Comparison of ENCODE assay signal across 25 mouse cellular contexts in genomic region chr4:129479863-129480262, GRCm38 (mm10). TPM values are rescaled to one million over a fixed set of nuclear protein-coding genes. Genes with fewer than 3 reads are reported as not detected.
A peak's percentile ranks its signal among the peaks of the same experiment; 100 is the strongest.
DNase-seq lines count a peak whose midpoint lies in the region; ATAC-seq and TF ChIP-seq lines count a peak whose summit lies in the region.
"Had no signal": no experiment of that assay in that cellular context is flagged by ENCODE, and none has a peak within 500 bp of the region (broad histone marks: within the 10 kb centered on the region; RNA-seq: fewer than 3 reads in every experiment).

No protein-coding gene starts in this region.

- H3K27me3 ChIP-seq in liver, adult 2 months (ENCODE audit: control insufficient read depth, insufficient read depth, low read length), result no peaks in the 10 kb centered on the region
- H3K27me3 ChIP-seq in liver, embryonic 11.5 days (replicated peaks; ENCODE audit: control insufficient read depth, insufficient read depth, low read length), result no peaks in the 10 kb centered on the region
- H3K27me3 ChIP-seq in midbrain, embryonic 11.5 days (ENCODE audit: control insufficient read depth, insufficient read depth, low read length), result no peaks in the 10 kb centered on the region
- no peaks in the 10 kb centered on the region for H3K27me3 ChIP-seq in midbrain, embryonic 15.5 days (replicated peaks)
- H3K27me3 ChIP-seq: embryonic facial prominence, embryonic 12.5 days; forebrain, embryonic 13.5 days; forebrain, embryonic 15.5 days had no signal

- H3K4me3 ChIP-seq in liver, adult 2 months (ENCODE audit: insufficient read depth, low read depth, low read length), result no peak overlapping the region
- no peak overlapping the region for H3K4me3 ChIP-seq in liver, embryonic 11.5 days (ENCODE audit: low read depth, low read length)
- no peak overlapping the region for H3K4me3 ChIP-seq in midbrain, embryonic 11.5 days (ENCODE audit: low read depth, low read length)
- no peak overlapping the region for H3K4me3 ChIP-seq in midbrain, embryonic 15.5 days
- H3K4me3 ChIP-seq: embryonic facial prominence, embryonic 10.5 days; embryonic facial prominence, embryonic 12.5 days; forebrain, embryonic 13.5 days; forebrain, embryonic 15.5 days had no signal

- H3K79me2 ChIP-seq in liver, adult 2 months (ENCODE audit: control insufficient read depth, insufficient read depth, low read length), result no peaks in the 10 kb centered on the region

- peak; percentile 62 for DNase-seq in liver, adult 2 months (ENCODE audit: extremely low read depth, low read depth, low spot score)
- DNase-seq in liver, embryonic 11.5 days (ENCODE audit: low spot score), result no peak
- DNase-seq in midbrain, embryonic 11.5 days (ENCODE audit: low spot score, missing footprints), result peak; percentile 28
- DNase-seq in left cerebral cortex, postnatal 4 days, result no peak
- DNase-seq: adrenal gland, adult 8-10 months; adrenal gland, postnatal 14 days; adrenal gland, postnatal 36 days; cerebellum, adult 11-12 months; cerebellum, adult 2 months; cerebellum, adult 9-10 months; cerebellum, postnatal 10 days; cerebellum, postnatal 25 days; forebrain, postnatal 0 days had no signal

- H3K27ac ChIP-seq in liver, adult 2 months (replicated peaks; ENCODE audit: insufficient read depth, low read depth, low read length), result no peak overlapping the region
- H3K27ac ChIP-seq in liver, embryonic 11.5 days (ENCODE audit: low read depth, low read length), result no peak overlapping the region
- H3K27ac ChIP-seq in midbrain, embryonic 11.5 days (ENCODE audit: low read depth, low read length), result no peak overlapping the region
- no peak overlapping the region for H3K27ac ChIP-seq in midbrain, embryonic 15.5 days
- H3K27ac ChIP-seq: embryonic facial prominence, embryonic 10.5 days; embryonic facial prominence, embryonic 12.5 days; forebrain, embryonic 13.5 days; forebrain, embryonic 15.5 days had no signal

- H3K9ac ChIP-seq in liver, adult 2 months (ENCODE audit: low read depth, low read length), result no peak overlapping the region
- no peak overlapping the region for H3K9ac ChIP-seq in liver, embryonic 11.5 days (ENCODE audit: low read depth, low read length)
- no peak overlapping the region for H3K9ac ChIP-seq in midbrain, embryonic 11.5 days (ENCODE audit: low read length)
- no peak overlapping the region for H3K9ac ChIP-seq in midbrain, embryonic 15.5 days
- H3K9ac ChIP-seq: embryonic facial prominence, embryonic 12.5 days; forebrain, embryonic 13.5 days; forebrain, embryonic 15.5 days; forebrain, postnatal 0 days had no signal

- TF ChIP-seq CTCF in liver, adult 2 months (IDR thresholded peaks at IDR 0.05; ENCODE audit: low read depth, low read length), result no peak

- peaks cover 21% of the 10 kb centered on the region for H3K36me3 ChIP-seq in liver, adult 2 months (ENCODE audit: control insufficient read depth, insufficient read depth, low read length)
- peaks cover 41% of the 10 kb centered on the region for H3K36me3 ChIP-seq in liver, embryonic 11.5 days (ENCODE audit: control insufficient read depth, insufficient read depth, low read length)
- H3K36me3 ChIP-seq in midbrain, embryonic 11.5 days (ENCODE audit: control insufficient read depth, insufficient read depth, low read length), result peaks cover 5% of the 10 kb centered on the region; the same call in 1 of the 2 replicates
- peaks cover 42% of the 10 kb centered on the region for H3K36me3 ChIP-seq in midbrain, embryonic 15.5 days (replicated peaks)

- H3K4me2 ChIP-seq in liver, embryonic 11.5 days, result no peak overlapping the region
- no peak overlapping the region for H3K4me2 ChIP-seq in midbrain, embryonic 11.5 days
- no peak overlapping the region for H3K4me2 ChIP-seq in midbrain, embryonic 15.5 days
- H3K4me2 ChIP-seq: embryonic facial prominence, embryonic 12.5 days; forebrain, embryonic 13.5 days; forebrain, embryonic 15.5 days had no signal

- peaks cover 2% of the 10 kb centered on the region; the same call in 1 of the 2 replicates for H3K4me1 ChIP-seq in liver, adult 2 months (ENCODE audit: control insufficient read depth, insufficient read depth, low read length)
- H3K4me1 ChIP-seq in liver, embryonic 11.5 days (replicated peaks; ENCODE audit: control insufficient read depth, insufficient read depth, low read length), result no peaks in the 10 kb centered on the region; the same call in 1 of the 2 replicates
- H3K4me1 ChIP-seq in midbrain, embryonic 11.5 days (ENCODE audit: control insufficient read depth, insufficient read depth, low read length), result no peaks in the 10 kb centered on the region
- H3K4me1 ChIP-seq in midbrain, embryonic 15.5 days, result no peaks in the 10 kb centered on the region
- H3K4me1 ChIP-seq: embryonic facial prominence, embryonic 12.5 days; forebrain, embryonic 13.5 days; forebrain, embryonic 15.5 days had no signal

- intact Hi-C loops in left cerebral cortex, postnatal 4 days (cut with DNase I), result no loop called here

- no peak for TF ChIP-seq POLR2A in liver, adult 2 months (IDR thresholded peaks at IDR 0.05; ENCODE audit: extremely low read depth, insufficient read depth, low read length)

- ATAC-seq in liver, embryonic 11.5 days (replicated peaks; ENCODE audit: low FRiP score), result no peak
- no peak for ATAC-seq in midbrain, embryonic 11.5 days (ENCODE audit: low FRiP score)
- ATAC-seq in midbrain, embryonic 15.5 days (replicated peaks), result no peak
- ATAC-seq: activated CD4-positive, CD25-positive, alpha-beta regulatory T cell, adult 4 months; forebrain, embryonic 13.5 days; forebrain, embryonic 15.5 days; forebrain, postnatal 0 days had no signal

- H3K9me3 ChIP-seq in liver, embryonic 11.5 days (ENCODE audit: control insufficient read depth, low read length), result no peaks in the 10 kb centered on the region
- H3K9me3 ChIP-seq in midbrain, embryonic 11.5 days (ENCODE audit: control insufficient read depth, low read length), result no peaks in the 10 kb centered on the region
- H3K9me3 ChIP-seq in midbrain, embryonic 15.5 days, result no peaks in the 10 kb centered on the region
- H3K9me3 ChIP-seq: embryonic facial prominence, embryonic 10.5 days; embryonic facial prominence, embryonic 12.5 days; forebrain, embryonic 13.5 days; forebrain, embryonic 15.5 days had no signal

- 64% methylated on average over 3 of the region's 3 CpGs for WGBS in liver, adult 2 months
- WGBS in liver, embryonic 11.5 days, result 92% methylated on average over 3 of the region's 3 CpGs
- 95% methylated on average over 3 of the region's 3 CpGs for WGBS in midbrain, embryonic 11.5 days
- 91% methylated on average over 3 of the region's 3 CpGs for WGBS in midbrain, embryonic 15.5 days

RNA-seq across cellular contexts. Expression of gene Tssk3, which starts 11.0 kb away (rescaled TPM):
- total RNA-seq in liver, adult 2 months (2014; rRNA removed), result not detected in 2 replicates
- polyA plus RNA-seq in liver, adult 2 months (2012; rRNA removed), result not detected in 2 replicates
- polyA plus RNA-seq in liver, embryonic 11.5 days (2014; fragmentation: Nextera tagmentation; extraction: Ambion mirVana), result not detected in 2 replicates
- not detected in 2 replicates for polyA plus RNA-seq in midbrain, embryonic 11.5 days (2014; fragmentation: Nextera tagmentation; extraction: Ambion mirVana)
- polyA plus RNA-seq in midbrain, embryonic 15.5 days (2015; fragmentation: Nextera tagmentation; extraction: Ambion mirVana), result 0.49 and 0.52 TPM in 2 replicates
- total RNA-seq in left cerebral cortex, postnatal 4 days (2021), result 1 to 10 TPM; 1.0 TPM
- total RNA-seq: adrenal gland, adult 18-20 months; adrenal gland, adult 8-10 months; adrenal gland, postnatal 14 days; adrenal gland, postnatal 36 days; ES-E14; MEL had no signal
- polyA plus RNA-seq: activated CD4-positive, CD25-positive, alpha-beta regulatory T cell, adult 4 months; C2C12; embryonic facial prominence, embryonic 10.5 days; embryonic facial prominence, embryonic 12.5 days; embryonic facial prominence, embryonic 14.5 days; forebrain, embryonic 11.5 days; forebrain, embryonic 13.5 days had no signal

RNA-seq across cellular contexts. Expression of gene Fam229a, which starts 11.1 kb away (rescaled TPM):
- total RNA-seq in liver, adult 2 months (2014; rRNA removed), result not detected in 2 replicates
- polyA plus RNA-seq in liver, adult 2 months (2012; rRNA removed), result 0.38 TPM in 1 of 2 replicates, not detected in the other
- polyA plus RNA-seq in liver, embryonic 11.5 days (2014; fragmentation: Nextera tagmentation; extraction: Ambion mirVana), result not detected in 2 replicates
- polyA plus RNA-seq in midbrain, embryonic 11.5 days (2014; fragmentation: Nextera tagmentation; extraction: Ambion mirVana), result not detected in 2 replicates
- 0.56 TPM in 1 of 2 replicates, not detected in the other for polyA plus RNA-seq in midbrain, embryonic 15.5 days (2015; fragmentation: Nextera tagmentation; extraction: Ambion mirVana)
- not detected for total RNA-seq in left cerebral cortex, postnatal 4 days (2021)
- total RNA-seq: adrenal gland, adult 18-20 months; adrenal gland, postnatal 14 days; adrenal gland, postnatal 36 days; ES-E14; MEL had no signal
- polyA plus RNA-seq: activated CD4-positive, CD25-positive, alpha-beta regulatory T cell, adult 4 months; C2C12; embryonic facial prominence, embryonic 10.5 days; embryonic facial prominence, embryonic 14.5 days; forebrain, embryonic 11.5 days; forebrain, embryonic 13.5 days; forebrain, embryonic 15.5 days had no signal

RNA-seq across cellular contexts. Expression of gene Bsdc1, which starts 18.5 kb away (rescaled TPM):
- 22.1 and 26.6 TPM in 2 replicates for total RNA-seq in liver, adult 2 months (2014; rRNA removed)
- 14.5 and 19.3 TPM in 2 replicates for polyA plus RNA-seq in liver, adult 2 months (2012; rRNA removed)
- 21.6 and 22.5 TPM in 2 replicates for polyA plus RNA-seq in liver, embryonic 11.5 days (2014; fragmentation: Nextera tagmentation; extraction: Ambion mirVana)
- polyA plus RNA-seq in midbrain, embryonic 11.5 days (2014; fragmentation: Nextera tagmentation; extraction: Ambion mirVana), result 23.3 and 23.7 TPM in 2 replicates
- 38.6 and 39.9 TPM in 2 replicates for polyA plus RNA-seq in midbrain, embryonic 15.5 days (2015; fragmentation: Nextera tagmentation; extraction: Ambion mirVana)
- 10 to 100 TPM; 38.5 to 40.7 TPM for total RNA-seq in left cerebral cortex, postnatal 4 days (2021)

RNA-seq across cellular contexts. Expression of gene Marcksl1, which starts 33.5 kb away (rescaled TPM):
- total RNA-seq in liver, adult 2 months (2014; rRNA removed), result 5.3 and 9.9 TPM in 2 replicates
- polyA plus RNA-seq in liver, adult 2 months (2012; rRNA removed), result 7.7 and 11.1 TPM in 2 replicates
- 388 and 395 TPM in 2 replicates for polyA plus RNA-seq in liver, embryonic 11.5 days (2014; fragmentation: Nextera tagmentation; extraction: Ambion mirVana)
- 1,816 and 1,974 TPM in 2 replicates for polyA plus RNA-seq in midbrain, embryonic 11.5 days (2014; fragmentation: Nextera tagmentation; extraction: Ambion mirVana)
- 1,751 and 1,836 TPM in 2 replicates for polyA plus RNA-seq in midbrain, embryonic 15.5 days (2015; fragmentation: Nextera tagmentation; extraction: Ambion mirVana)
- 1,000 to 10,000 TPM; 1,277 to 1,311 TPM for total RNA-seq in left cerebral cortex, postnatal 4 days (2021)

RNA-seq across cellular contexts. Expression of gene Zbtb8b, which starts 39.2 kb away (rescaled TPM):
- 0.07 TPM in 1 of 2 replicates, not detected in the other for total RNA-seq in liver, adult 2 months (2014; rRNA removed)
- polyA plus RNA-seq in liver, adult 2 months (2012; rRNA removed), result 0.04 TPM in 1 of 2 replicates, not detected in the other
- polyA plus RNA-seq in liver, embryonic 11.5 days (2014; fragmentation: Nextera tagmentation; extraction: Ambion mirVana), result 2.4 and 2.8 TPM in 2 replicates
- polyA plus RNA-seq in midbrain, embryonic 11.5 days (2014; fragmentation: Nextera tagmentation; extraction: Ambion mirVana), result 2.0 and 2.4 TPM in 2 replicates
- 19.0 and 19.8 TPM in 2 replicates for polyA plus RNA-seq in midbrain, embryonic 15.5 days (2015; fragmentation: Nextera tagmentation; extraction: Ambion mirVana)
- 1 to 10 TPM; 6.3 to 6.6 TPM for total RNA-seq in left cerebral cortex, postnatal 4 days (2021)
- polyA plus RNA-seq: activated CD4-positive, CD25-positive, alpha-beta regulatory T cell, adult 4 months; C2C12 had no signal

Comparison
In these comparisons a context has a peak if more than half of its experiments do, and no peak if none do; other contexts are left out.
1. DNase-seq: peak in liver, adult 2 months (single experiment) and midbrain, embryonic 11.5 days (single experiment); none in liver, embryonic 11.5 days (single experiment) and left cerebral cortex, postnatal 4 days (single experiment).